Mouse (Mus musculus) megakaryocyte, embryonic 14.5 days (primary cell): Measurements from ENCODE around the gene Pcbp1.

Experiments used
- FLI1 ChIP-seq: IDR thresholded peaks from 2 replicates; pipeline ENCODE4 v1.6.1; 2012; ENCODE audit warnings: low read length, inconsistent platforms, mixed read lengths
- GATA1 ChIP-seq: IDR thresholded peaks from 3 replicates; pipeline ENCODE4 v1.6.1; 2012; ENCODE audit warnings: mixed read lengths, low read length, inconsistent platforms, borderline replicate concordance

DNA sequence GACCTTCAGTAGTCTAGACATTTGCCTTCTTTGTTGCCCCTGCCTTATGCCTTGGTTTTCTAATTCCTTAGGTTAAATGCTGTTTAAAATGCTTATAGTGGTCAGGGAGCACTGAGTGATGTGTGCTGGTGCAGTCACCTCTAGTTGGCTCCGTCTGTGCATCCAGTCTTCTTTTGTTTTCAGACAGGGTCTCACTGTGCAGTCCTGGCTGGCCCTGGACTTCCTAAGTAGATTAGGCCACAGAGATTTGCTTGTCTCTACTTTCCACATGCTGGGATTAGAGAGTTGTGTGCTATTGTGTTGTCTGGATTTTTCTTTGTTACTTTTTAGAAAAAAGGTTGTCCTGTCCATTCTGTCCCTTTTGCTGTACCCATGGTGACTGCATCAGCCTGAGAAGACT lies 24.5 kb upstream of the Pcbp1 start:
- TF ChIP-seq GATA1, result no peak
- TF ChIP-seq FLI1, result no peak
